Mouse (Mus musculus) gastrocnemius, postnatal 25 days (tissue): ENCODE data around the gene Slc26a9. TPM values are rescaled to one million over a fixed set of nuclear protein-coding genes. Genes with fewer than 3 reads are reported as not detected.

ENCODE experiments used
- DNase-seq: peaks from one replicate; pipeline ENCODE4 v3.0.0; 2022
- total RNA-seq, 2 experiments: library from RNA; stranded (reverse); gene quantifications; 1 replicate in 1 of 2; 2 replicates in 1 of 2; pipeline ENCODE4 v1.2.3; 2021

Gene Slc26a9
- total RNA-seq, 2 experiments from 2014 or later: not detected

DNA sequence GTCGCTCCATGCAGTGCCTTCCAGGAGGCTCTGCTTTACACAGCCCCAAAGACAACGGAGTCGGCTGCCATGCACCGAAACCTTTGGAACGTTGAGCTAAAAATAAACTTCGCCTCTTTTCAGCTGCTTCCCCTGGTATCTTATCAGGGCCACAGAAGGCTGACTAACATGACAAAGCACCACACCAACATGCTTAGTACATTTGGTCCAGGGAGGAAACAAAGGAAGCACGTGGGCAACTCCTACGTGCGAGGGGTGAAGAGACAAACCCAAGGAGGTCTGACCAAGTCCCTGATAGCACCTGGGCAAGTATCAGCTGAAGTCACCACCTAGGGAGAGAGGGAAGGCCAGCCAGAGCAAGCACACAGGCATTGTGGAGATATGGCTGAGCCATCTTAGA, 7.3 kb upstream of the Slc26a9 start:
- no peak for DNase-seq

DNA sequence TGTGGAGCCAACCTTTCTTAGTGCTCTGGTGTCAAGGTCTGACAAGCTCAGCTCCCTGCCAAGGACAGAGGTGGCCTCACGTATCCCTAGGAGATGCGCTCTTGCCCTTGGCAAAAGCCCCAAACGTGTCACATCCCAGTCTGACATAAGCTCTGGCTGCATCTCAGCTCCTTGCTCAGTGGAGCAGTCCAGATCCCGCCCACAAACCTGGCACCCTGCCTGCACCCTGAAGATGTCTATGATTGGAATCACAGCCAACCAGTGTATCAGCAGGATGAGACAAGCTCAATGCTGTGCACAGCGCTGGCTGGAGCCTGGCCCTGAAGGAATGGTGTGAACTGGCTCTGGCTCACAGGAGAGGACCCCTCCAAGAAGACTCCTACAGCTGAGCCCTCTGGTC, 6.6 kb upstream of the Slc26a9 start:
- peak; percentile 76 for DNase-seq

DNA sequence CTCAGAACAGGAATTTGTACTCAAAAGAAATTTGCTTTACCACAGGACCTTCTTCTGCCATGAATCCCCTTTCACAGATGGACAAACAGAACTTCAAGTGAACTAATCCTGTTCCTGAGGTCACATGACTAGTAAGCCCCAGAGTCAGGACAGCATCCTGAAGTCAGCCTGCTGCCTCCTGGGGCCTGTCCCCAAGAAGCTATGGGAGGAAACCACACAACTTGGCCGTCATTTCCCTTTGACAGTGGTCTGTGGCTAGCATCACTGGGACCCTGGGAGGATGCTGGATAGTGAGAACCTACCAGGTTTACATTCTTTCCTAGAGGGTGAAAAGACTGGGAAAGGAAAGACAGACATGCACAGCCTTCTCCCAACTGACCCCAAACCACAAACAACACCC, 5.1 kb upstream of the Slc26a9 start:
- no peak for DNase-seq

- peak; percentile 42 for DNase-seq
Observed at GRCm38 (mm10) chr1:131739481-131740160, 4.2 kb upstream of the Slc26a9 start.

GRCm38 (mm10) chr1:131745391-131745790, 1.6 kb downstream of the Slc26a9 start:
- no peak for DNase-seq

DNA sequence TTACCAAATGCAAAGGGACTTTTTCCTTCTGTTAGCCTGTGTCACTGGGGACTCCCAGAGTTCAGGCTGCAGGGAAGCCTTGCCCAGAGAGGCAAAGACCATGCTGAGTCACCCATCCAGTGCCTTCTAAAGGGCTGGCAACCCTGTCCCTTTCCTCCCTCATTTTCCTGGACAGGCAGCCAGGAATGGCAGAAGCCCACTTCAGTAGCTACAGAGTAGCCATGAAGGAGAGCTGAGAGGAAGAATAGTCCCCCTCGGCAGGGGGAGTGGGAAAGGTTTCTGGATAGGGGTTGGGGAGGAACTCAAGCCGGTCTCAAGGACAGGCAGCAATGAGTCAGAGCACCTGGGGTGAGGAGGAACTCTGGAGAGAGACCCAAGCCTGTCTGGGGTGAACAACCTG, 3.9 kb downstream of the Slc26a9 start:
- DNase-seq: no peak

- DNase-seq: no peak
Observed at GRCm38 (mm10) chr1:131748636-131749035, 4.8 kb downstream of the Slc26a9 start.

- no peak for DNase-seq
Observed at GRCm38 (mm10) chr1:131749706-131750545, 6.1 kb downstream of the Slc26a9 start.

GRCm38 (mm10) chr1:131751181-131751890, 7.5 kb downstream of the Slc26a9 start:
- DNase-seq: peak; percentile 47

DNA sequence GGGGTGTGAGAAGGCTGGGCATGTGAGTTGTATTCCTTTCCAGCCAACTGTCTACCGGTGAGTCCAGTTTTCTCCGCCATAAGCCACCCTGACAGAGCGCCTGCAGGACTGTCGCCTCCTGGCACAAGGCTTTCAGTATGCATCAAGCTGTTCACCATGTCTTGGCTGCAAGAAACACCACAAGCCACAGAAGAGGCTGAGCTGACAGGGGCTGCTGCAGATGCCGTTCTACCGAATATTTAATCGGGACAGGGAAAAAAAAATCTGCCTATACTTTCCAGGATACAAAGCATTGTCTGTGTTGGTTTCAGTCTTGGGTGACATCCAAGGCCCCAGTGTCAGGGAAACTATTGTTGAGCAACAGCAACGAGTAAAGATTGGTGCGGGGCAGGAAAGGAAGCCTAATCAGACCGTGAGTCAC, 8.1 kb downstream of the Slc26a9 start:
- no peak for DNase-seq

GRCm38 (mm10) chr1:131754212-131754829, 10.5 kb downstream of the Slc26a9 start:
- no peak for DNase-seq

GRCm38 (mm10) chr1:131754916-131755315, 11.1 kb downstream of the Slc26a9 start:
- DNase-seq: peak; percentile 74

DNA sequence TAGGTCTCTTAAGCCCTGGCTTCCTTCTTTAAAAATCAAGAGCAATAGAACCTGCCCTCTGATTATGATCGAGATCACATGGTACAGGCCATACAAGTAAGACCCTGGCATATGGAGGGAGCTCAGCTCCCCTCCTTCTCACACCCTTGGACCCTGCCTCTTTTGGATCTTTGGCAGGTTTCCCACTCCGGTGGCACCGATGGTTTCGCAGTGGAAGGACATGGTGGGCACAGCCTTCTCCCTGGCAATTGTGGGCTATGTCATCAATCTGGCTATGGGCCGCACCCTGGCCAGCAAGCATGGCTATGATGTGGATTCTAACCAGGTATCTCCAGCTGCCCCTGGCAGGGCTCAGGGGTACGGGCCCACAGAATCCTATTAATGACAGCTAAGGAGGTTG, 13.4 kb downstream of the Slc26a9 start:
- DNase-seq: no peak

DNA sequence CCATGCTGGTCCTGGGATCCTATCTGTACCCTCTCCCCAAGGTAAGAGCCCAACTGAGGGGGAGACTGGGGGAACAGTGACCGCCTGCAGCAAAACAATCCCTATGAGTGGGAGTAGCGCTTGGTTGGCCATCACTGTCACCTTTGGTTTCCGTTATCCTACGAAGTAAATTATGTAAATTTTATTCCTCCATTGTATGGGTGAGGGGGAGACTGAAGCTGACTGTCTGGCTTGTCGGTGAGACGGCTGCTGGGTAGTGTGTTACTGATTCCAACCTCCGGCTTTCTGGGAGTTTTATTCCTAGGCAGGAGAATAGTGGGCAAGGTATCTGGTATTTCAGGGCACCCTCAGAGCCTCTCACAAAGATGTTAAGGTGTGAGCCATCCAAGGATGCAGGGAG, 15.0 kb downstream of the Slc26a9 start:
- no peak for DNase-seq

GRCm38 (mm10) chr1:131759667-131760427, 16.0 kb downstream of the Slc26a9 start:
- no peak for DNase-seq

DNA sequence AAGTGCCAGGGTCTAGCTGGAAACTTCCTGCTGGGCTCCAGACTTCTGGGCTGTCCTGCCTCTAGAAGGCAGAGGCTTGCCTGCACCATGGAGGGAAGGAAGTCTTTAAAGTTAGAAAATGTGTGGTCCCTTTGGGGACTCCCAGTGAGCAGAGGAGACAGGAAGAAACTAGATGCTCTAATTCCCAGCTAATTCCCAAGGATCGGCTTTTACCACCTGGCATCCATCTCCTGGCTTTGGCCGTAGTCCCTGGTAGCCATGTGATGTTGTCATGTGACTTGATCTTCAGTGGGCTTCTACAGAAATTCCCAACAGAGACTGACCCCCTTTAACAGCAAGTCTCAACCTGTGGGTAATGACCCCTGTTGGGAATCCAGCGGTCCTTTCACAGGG, 16.6 kb downstream of the Slc26a9 start:
- no peak for DNase-seq

GRCm38 (mm10) chr1:131761079-131761831, 17.4 kb downstream of the Slc26a9 start:
- DNase-seq: no peak

- DNase-seq: no peak
Observed at GRCm38 (mm10) chr1:131763683-131764082, 19.9 kb downstream of the Slc26a9 start.

GRCm38 (mm10) chr1:131764581-131765338, 20.9 kb downstream of the Slc26a9 start:
- DNase-seq: no peak

- peak; percentile 48 for DNase-seq
Observed at GRCm38 (mm10) chr1:131765357-131766001, 21.7 kb downstream of the Slc26a9 start.
